Mouse (Mus musculus) hindbrain, embryonic 10.5 days (tissue): ENCODE measurements around the gene Galnt14. TPM values are rescaled to one million over a fixed set of nuclear protein-coding genes. Genes with fewer than 3 reads are reported as not detected.

Experiments
- DNase-seq: peaks from one replicate; pipeline ENCODE4 v3.0.0-alpha.2; 2017; ENCODE audit warnings: low spot score
- H3K27ac ChIP-seq: fragments of 300-500 bp; sonication (generic); 2 replicates; pipeline ENCODE4 v1.5.1; 2016; ENCODE audit warnings: mild to moderate bottlenecking, moderate library complexity
- H3K27me3 ChIP-seq: fragments of 300-500 bp; sonication (generic); 2 replicates; pipeline ENCODE4 v1.6.1; 2016; ENCODE audit warnings: mild to moderate bottlenecking; ENCODE audit not compliant: poor library complexity, insufficient read depth, severe bottlenecking
- H3K36me3 ChIP-seq: fragments of 300-500 bp; sonication (generic); 2 replicates; pipeline ENCODE4 v1.6.1; 2016; ENCODE audit warnings: mild to moderate bottlenecking, moderate library complexity
- H3K4me1 ChIP-seq: fragments of 300-500 bp; sonication (generic); replicated peaks from 2 replicates; pipeline ENCODE4 v1.6.1; 2016; ENCODE audit warnings: mild to moderate bottlenecking
- H3K4me3 ChIP-seq: fragments of 300-500 bp; sonication (generic); 2 replicates; pipeline ENCODE4 v1.5.1; 2016; ENCODE audit warnings: mild to moderate bottlenecking, moderate library complexity
- H3K9me3 ChIP-seq: fragments of 300-500 bp; sonication (generic); 2 replicates; pipeline ENCODE4 v1.6.1; 2016; ENCODE audit warnings: mild to moderate bottlenecking, moderate library complexity
- whole genome bisulfite sequencing: fragments of 180-500 bp; shearing (Covaris S2); methylation state at CpG from one replicate; pipeline ENCODE4 v1.1.7; 2016; 5-methylcytosine and 5-hydroxymethylcytosine counted together
- polyA plus RNA-seq: library from polyadenylated mRNA; unstranded; fragments of >200 nt; fragmentation: Nextera tagmentation; extraction: Ambion mirVana; gene quantifications from 2 replicates; pipeline ENCODE4 v1.2.1, GENCODE M21; 2016

The Galnt14 gene
- polyA plus RNA-seq, 1 experiment from 2014 or later: 5.3 TPM

DNA sequence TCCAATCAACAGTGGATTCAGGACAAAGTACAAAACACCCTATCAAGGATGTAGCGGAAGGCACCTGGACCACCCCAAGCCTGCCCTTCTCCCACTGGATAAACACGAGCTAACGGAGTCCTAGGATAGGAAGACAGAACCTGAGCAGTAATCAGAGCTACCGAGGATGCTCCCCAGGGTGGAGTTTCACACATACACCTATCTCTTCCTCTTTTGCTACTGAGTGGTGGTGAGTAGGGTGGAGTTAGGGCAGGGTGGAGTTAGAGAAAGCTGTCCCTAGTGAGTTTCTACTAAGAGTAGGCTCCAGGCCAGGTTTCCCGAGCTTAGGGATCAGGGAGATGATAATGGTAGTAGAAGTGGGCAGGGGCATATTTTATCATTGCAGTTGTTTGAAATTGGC is 197.4 kb downstream of the Galnt14 start:
- Histone ChIP-seq H3K36me3 (no peaks in the 10 kb centered on the region), H3K4me1 (no peaks in the 10 kb centered on the region), H3K9me3 (no peaks in the 10 kb centered on the region), H3K4me3 (no peak overlapping the region), H3K27ac (no peak overlapping the region), H3K27me3 (no peaks in the 10 kb centered on the region)
- no peak for DNase-seq
- WGBS: 86% methylated on average over 5 of the region's 5 CpGs

DNA sequence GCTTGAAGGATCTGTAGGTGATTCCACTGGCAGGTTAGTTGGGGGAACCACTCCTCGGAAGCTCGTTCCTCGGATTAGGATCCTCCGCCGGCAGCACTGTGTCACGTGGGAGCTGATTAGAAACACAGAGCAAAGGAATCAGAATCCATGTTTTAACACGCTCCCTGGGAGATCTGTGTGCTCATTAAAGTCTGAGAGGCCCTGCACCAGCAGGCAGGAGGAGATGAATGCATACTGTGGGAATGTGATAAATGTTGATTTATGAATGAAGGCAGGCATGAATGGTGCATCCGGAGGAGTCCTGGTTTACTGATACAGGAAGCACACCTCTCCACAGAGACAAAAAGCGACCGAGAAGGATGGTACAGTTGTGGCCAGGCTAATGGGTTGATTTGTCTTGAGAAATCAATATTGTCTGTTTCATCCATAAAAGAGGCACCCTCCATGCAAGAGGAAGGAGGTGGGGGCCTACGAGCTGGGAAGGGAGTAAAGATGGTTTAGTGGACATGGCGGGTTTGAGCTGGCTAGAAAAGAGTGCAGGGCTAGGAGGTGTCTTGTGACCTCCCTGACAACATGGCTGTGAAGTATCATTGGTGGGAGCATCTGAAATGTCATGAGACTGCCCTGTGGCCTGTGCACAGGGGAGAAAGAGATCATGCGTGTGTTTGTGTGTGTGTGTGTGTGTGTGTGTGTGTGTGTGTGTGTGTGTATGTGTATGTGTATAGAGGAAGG is 202.3 kb downstream of the Galnt14 start:
- 82% methylated on average over 13 of the region's 13 CpGs for WGBS
- no peak for DNase-seq
- H3K27me3 ChIP-seq: no peaks in the 10 kb centered on the region
- no peaks in the 10 kb centered on the region for H3K36me3 ChIP-seq
- H3K9me3 ChIP-seq: no peaks in the 10 kb centered on the region
- H3K4me1 ChIP-seq: no peaks in the 10 kb centered on the region
- H3K4me3 ChIP-seq: no peak overlapping the region
- H3K27ac ChIP-seq: no peak overlapping the region

DNA sequence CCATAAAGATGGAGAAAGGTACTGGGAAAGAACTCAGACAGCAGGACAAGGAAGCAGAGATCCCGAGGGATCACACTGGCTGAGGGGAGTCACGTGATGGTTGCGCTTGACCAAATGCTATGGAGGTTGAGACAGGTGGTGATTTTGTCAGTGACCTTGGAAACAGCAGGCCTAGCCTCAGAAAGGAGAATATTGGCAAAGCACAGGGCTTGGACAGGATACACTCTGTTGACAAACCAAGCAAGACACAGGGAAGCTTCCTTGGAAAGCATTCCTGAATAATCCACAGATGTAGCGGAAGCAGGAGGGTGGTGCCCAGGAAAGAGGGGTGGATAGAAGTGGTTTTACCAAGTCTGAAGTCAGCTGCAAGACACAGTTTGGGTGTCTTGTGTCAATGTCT is 206.1 kb downstream of the Galnt14 start:
- no peaks in the 10 kb centered on the region for H3K36me3 ChIP-seq
- no peaks in the 10 kb centered on the region for H3K27me3 ChIP-seq
- 93% methylated on average over 4 of the region's 4 CpGs for WGBS
- no peak overlapping the region for H3K27ac ChIP-seq
- no peak overlapping the region for H3K4me3 ChIP-seq
- H3K9me3 ChIP-seq: no peaks in the 10 kb centered on the region
- H3K4me1 ChIP-seq: no peaks in the 10 kb centered on the region
- no peak for DNase-seq

DNA sequence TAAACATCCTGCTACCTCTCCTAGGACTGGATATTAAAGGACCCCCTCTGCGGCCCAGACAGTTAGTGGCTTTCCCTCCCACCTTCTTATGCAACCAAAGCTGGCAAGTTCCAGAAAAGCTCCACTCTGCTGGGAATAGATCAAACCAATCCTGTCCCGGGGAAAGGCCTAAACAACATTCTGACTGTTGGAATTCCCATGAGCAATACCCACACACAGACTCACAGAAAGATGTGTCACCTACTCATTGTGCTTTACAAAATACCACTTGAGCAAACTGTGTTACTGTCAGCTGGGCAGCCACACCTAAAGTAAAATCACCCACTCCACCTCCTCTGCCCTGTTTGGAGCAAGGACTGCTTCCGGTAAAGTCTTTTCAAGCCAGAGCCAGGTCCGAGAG is 207.6 kb downstream of the Galnt14 start:
- no peaks in the 10 kb centered on the region for H3K36me3 ChIP-seq
- H3K4me1 ChIP-seq: no peaks in the 10 kb centered on the region
- H3K4me3 ChIP-seq: no peak overlapping the region
- no peak for DNase-seq
- no peaks in the 10 kb centered on the region for H3K9me3 ChIP-seq
- WGBS: 90% methylated on average over 4 of the region's 4 CpGs
- H3K27ac ChIP-seq: no peak overlapping the region
- no peaks in the 10 kb centered on the region for H3K27me3 ChIP-seq

DNA sequence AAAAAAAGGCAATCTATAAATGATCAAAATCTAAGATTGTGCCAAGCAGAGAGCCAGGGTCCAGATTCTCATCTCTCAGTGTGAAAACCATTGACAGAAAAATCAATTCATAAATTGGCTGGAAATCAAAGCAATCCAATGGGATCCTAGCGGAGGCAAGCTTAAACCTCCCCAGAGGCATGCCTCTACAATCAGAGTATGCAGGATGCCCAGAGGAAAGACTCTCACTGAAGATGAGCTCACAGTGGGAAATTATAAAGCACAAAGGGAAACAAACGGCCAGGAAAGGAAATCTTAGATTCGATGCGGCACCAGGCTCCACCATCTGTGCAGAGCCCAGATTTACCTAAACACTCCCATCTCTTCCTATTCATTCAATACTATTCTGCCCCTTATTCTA is 220.7 kb downstream of the Galnt14 start:
- H3K27ac ChIP-seq: no peak overlapping the region
- H3K4me1 ChIP-seq: peaks cover 5% of the 10 kb centered on the region; the same call in 1 of the 2 replicates
- H3K27me3 ChIP-seq: no peaks in the 10 kb centered on the region
- no peaks in the 10 kb centered on the region for H3K36me3 ChIP-seq
- no peaks in the 10 kb centered on the region for H3K9me3 ChIP-seq
- DNase-seq: no peak
- no peak overlapping the region for H3K4me3 ChIP-seq
- 82% methylated on average over 4 of the region's 4 CpGs for WGBS

DNA sequence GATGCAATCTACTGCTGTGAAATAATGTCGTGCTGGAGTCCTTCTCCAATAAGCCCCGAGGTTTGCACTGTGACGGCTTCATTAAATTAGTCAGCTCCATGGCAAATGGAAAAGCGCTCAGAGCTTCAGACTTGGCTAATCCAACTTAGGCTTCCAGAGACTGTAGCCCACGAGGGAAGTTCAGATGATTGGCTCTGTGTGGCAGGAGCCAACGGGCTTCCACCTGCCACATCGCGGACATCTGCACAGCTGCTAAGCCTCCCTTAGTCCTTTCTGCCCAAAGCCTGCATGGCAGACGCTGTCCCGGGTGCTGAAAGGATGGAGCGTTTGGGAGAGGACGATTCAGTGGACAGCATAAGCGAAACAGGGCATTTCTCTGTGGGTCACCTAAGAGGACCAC is 222.5 kb downstream of the Galnt14 start:
- peak; percentile 61 for DNase-seq
- no peaks in the 10 kb centered on the region for H3K36me3 ChIP-seq
- peaks cover 13% of the 10 kb centered on the region for H3K4me1 ChIP-seq
- no peak overlapping the region for H3K4me3 ChIP-seq
- H3K27me3 ChIP-seq: no peaks in the 10 kb centered on the region
- no peak overlapping the region for H3K27ac ChIP-seq
- WGBS: 27% methylated on average over 13 of the region's 13 CpGs
- no peaks in the 10 kb centered on the region for H3K9me3 ChIP-seq

DNA sequence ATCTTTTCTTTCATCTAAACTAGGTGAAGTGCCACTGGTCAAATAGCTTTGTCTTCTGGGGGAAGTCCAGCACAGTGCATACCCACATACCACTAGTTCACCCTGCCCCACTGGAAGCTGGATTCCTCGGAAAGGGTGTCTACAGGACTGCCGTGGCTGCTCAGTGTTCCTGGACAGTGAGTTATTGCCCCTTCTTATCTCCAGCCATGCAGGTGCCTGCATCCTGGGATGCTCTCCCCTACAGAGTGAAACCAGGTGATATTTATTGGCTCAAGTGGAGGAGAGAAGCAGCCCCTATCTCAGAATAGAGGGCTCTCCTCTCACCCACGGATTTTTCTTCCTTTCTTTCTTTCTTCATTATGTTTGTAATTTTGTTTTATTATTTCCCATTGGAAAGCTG is 222.9 kb downstream of the Galnt14 start:
- Histone ChIP-seq H3K4me1 (peaks cover 14% of the 10 kb centered on the region), H3K27ac (no peak overlapping the region), H3K4me3 (no peak overlapping the region), H3K36me3 (no peaks in the 10 kb centered on the region), H3K27me3 (no peaks in the 10 kb centered on the region), H3K9me3 (no peaks in the 10 kb centered on the region)
- 76% methylated on average over 3 of the region's 3 CpGs for WGBS
- no peak for DNase-seq

DNA sequence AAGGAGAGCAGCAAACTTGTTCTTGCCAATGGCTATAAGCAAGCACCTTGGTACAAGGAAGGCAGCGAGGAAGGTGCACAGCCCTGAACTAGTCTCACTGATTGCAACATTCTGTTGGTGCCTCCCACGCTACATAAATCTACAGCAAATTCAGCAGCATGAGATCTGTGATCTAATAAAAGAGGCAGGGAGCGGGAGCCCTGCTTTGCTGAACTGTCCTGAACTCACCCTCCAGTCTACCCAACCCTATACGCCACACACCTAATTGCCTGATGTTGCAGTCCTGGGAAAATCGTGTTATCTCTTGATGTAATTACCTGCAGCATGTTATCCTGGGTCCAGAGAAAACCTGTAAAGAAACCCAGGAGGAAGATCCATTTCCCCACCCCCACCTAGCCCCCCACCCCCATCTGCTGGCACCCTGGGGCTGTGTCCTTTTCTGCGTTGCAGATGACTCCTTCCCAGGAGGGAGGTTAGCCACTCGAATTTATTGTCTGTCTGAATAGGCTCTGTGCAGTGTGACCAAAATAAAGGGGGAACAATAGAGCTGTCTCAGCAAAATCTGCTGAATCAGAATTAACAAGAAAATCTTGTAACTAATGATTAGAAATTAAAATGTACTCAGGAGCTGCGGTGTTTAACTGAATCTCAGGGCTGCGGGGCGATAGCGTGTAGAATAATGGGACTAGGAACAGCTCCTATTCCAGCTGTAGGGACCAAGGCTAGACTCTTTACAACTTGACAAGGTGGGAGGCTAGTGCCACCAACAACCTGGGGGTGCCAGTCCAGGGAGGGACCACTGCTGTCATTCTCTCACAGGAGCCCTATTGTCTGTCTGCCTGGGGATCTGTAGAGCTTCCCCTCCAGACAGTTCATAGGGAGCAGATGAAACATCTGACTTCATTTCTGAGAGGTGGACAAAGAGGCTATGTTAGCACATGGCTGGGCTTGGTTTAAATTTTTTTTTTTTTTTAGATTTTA is 232.9 kb downstream of the Galnt14 start:
- DNase-seq: peak; percentile 10
- Histone ChIP-seq H3K4me3 (no peak overlapping the region), H3K36me3 (no peaks in the 10 kb centered on the region), H3K4me1 (peaks cover 13% of the 10 kb centered on the region), H3K9me3 (no peaks in the 10 kb centered on the region), H3K27ac (peak overlapping the region; percentile 74), H3K27me3 (no peaks in the 10 kb centered on the region)
- 43% methylated on average over 11 of the region's 11 CpGs for WGBS

DNA sequence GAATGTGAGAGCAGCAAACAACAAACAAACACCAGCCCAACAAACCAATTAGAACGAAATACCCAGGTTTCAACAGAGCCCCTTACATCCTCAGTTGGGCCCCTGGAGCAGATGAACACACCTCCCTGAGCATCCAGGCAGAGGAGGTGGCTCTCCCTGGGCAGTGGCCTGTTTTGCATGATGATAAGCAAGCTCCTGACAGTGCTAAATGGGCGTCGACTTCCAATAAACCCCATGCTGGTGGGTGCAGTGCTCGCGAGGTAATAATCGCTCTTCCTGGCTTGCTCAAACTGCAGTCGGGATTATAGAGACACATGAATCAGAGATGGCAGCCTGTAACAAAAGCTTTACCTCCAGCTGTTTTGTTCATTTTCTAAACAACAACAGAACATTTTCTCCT is 235.9 kb downstream of the Galnt14 start:
- Histone ChIP-seq H3K4me3 (no peak overlapping the region), H3K36me3 (no peaks in the 10 kb centered on the region), H3K27me3 (no peaks in the 10 kb centered on the region), H3K4me1 (peaks cover 13% of the 10 kb centered on the region), H3K27ac (no peak overlapping the region), H3K9me3 (no peaks in the 10 kb centered on the region)
- no peak for DNase-seq
- 43% methylated on average over 7 of the region's 7 CpGs for WGBS

DNA sequence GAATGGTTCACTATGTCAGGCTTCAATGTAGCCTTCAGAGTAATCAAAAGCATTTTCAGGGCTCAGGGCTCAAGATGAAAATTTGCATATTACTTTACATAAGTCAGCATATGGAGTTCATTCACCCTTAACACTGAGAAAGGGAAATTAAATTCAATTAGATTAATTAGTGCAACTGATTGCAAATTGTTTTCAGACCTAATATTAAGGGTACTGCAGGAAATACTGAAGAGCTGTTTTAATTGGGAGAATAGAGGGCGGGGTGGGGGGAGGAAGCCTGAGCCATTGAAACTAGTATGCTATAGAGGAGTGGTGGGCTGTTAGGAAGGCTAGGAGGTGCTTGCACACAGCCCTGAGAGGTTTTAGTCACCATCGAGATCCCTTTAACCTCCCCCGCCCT is 237.2 kb downstream of the Galnt14 start:
- Histone ChIP-seq H3K4me3 (no peak overlapping the region), H3K4me1 (peaks cover 12% of the 10 kb centered on the region), H3K36me3 (no peaks in the 10 kb centered on the region), H3K9me3 (no peaks in the 10 kb centered on the region), H3K27ac (no peak overlapping the region), H3K27me3 (no peaks in the 10 kb centered on the region)
- 81% methylated on average over 3 of the region's 3 CpGs for WGBS
- no peak for DNase-seq

DNA sequence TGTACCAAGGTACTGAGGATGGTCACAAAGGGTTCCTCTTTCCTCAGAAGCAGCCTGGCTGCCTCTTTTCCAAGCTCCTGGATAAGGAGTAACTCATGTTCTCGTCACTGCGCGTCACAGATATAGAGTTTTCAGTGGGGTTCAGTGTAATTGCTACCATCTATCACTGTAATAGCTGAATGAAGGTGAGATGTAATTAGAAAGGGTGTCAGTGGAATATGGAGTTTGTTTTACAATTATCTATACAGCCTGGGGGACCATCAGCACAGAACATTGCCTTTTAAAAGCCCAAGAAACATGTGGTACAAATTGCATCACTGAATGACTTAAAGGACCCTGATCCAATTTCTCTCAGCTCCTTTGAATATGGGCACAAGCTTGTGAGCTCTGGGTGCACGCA is 249.4 kb downstream of the Galnt14 start:
- H3K9me3 ChIP-seq: no peaks in the 10 kb centered on the region
- no peak for DNase-seq
- H3K4me1 ChIP-seq: no peaks in the 10 kb centered on the region
- no peaks in the 10 kb centered on the region for H3K36me3 ChIP-seq
- H3K27me3 ChIP-seq: no peaks in the 10 kb centered on the region
- H3K27ac ChIP-seq: no peak overlapping the region
- no peak overlapping the region for H3K4me3 ChIP-seq
- WGBS: 91% methylated on average over 4 of the region's 4 CpGs

DNA sequence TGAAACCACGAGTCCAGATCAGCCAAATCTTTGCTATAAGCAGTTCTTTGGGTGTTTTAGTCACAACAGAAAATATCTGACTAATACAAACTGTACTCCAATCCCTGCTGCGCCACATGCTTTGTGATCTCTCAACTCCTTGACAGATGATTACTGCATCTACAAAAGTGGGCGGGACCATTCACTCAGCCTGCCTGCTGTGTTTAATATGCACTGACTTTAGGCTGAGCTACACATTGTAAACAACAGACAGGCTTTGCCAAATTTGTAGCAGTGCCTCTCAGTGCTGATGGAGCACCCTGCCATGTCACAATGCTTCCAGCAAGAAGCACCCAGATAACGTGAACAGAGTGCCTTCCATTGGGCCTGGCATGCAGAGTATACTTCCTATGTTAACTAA is 251.5 kb downstream of the Galnt14 start:
- WGBS: 76% methylated on average over 4 of the region's 4 CpGs
- Histone ChIP-seq H3K36me3 (no peaks in the 10 kb centered on the region), H3K9me3 (no peaks in the 10 kb centered on the region), H3K4me1 (no peaks in the 10 kb centered on the region), H3K27me3 (no peaks in the 10 kb centered on the region), H3K4me3 (no peak overlapping the region), H3K27ac (no peak overlapping the region)
- DNase-seq: no peak

DNA sequence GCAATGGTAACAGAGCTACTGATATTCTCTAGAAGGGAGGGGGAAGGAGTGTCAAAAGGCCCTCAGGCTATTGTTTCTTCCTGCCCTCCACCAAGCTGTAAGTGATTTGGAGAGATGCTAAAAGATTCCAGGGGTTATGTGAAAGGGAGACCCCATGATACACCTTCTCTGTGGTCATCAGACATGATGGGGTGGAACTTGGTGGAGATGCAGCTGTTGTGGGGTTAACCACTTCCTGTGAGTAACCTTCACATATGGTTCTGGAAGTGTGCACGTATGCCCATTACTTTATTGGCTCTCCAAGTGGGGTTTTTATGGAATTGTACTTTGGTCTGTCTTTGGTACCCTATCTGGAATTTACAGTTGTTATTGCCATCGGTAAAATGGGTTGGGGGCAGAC is 253.7 kb downstream of the Galnt14 start:
- H3K27ac ChIP-seq: no peak overlapping the region
- no peaks in the 10 kb centered on the region for H3K9me3 ChIP-seq
- no peaks in the 10 kb centered on the region for H3K27me3 ChIP-seq
- DNase-seq: no peak
- no peaks in the 10 kb centered on the region for H3K36me3 ChIP-seq
- H3K4me3 ChIP-seq: no peak overlapping the region
- H3K4me1 ChIP-seq: no peaks in the 10 kb centered on the region
- 88% methylated on average over 2 of the region's 2 CpGs for WGBS
